Mouse (Mus musculus) right cerebral cortex, adult 2 months (tissue): ENCODE measurements around the gene Rai1.

ENCODE experiments used
- DNase-seq, 2 experiments: peaks; one replicate each; pipeline ENCODE4 v3.0.0; 2021 to 2022; ENCODE audit warnings: low spot score in 2 of 2

The Rai1 gene

DNA sequence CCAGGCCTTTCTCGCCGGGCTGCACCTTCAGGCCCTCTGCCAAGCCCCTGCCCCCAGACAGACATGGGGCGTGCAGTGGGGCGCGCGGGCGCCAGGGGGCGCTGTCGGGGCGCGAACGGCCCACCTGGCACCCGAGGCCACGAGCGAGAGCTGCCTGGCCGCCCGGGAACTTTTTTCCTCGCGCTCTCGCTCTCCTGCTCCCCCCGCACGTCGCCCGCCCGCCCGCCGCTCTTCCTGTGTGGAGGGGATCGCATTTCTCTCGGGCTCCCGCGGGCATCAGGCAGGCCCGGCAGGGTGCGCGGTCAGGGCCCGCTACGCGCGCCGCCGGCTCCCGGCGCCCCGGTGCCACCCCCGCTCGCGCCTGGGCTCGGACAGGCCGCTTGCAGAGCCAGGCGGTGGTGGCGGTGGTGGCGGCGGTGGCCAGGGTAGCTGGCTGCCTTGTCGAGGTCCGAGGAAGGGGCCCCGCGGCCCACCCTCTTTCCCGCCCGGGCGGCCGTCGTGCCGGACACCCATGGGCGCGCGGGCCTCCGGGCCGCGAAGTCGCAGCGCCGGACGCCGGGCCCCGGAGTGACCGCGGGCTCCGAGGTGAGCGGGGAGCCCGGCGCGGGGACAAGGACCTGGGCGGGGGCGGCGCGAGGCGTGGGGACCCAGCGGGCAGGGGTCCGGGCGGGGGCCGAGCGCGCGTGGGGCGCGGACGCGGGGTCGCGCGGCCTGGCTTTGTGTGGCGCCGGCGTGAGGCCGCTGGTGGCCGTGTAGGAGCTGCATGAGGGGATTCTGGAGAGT lies at the start of gene Rai1:
TSS of gene Rai1 (plus strand) at position 204 of the 783 bp plus-strand sequence.
- DNase-seq: peak; percentile 91 to 92

DNA sequence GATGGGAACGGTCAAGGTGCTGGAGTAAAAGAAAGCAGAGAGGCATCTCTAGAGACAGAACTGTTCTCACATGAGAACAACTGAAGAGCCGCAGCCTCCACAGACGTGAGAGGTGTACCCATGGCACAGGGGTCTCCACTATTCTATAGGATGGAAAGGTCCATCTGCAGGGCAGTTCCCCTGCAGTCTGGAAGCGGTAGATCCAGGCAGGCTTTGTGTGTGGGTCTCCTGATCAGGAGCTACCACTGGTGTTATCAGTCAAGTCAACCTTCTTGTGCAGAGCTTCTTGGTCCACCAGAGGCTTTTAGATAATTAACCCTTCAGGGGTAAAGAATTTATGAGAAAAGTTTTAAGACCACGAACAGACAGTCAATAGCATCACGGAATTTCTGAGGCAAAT lies 48.3 kb upstream of the Rai1 start:
- no peak for DNase-seq

DNA sequence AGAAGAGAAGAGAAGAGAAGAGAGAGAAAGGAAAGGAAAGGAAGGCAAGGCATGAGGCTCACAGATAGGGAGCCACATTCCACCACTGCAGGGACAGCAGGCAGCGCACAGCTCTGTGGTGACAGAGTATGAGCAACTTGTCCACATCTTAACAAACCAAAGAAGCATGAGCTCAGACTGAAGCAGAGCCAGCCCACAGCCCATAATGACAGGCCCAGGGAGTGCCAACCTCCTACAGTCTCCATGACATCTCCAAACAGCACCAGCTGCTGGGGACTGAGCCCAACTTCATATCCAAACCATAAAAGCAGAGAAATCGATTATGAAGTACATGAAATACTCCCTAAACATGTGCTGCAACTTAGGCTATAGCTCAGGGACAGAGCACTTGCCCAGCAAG lies 46.8 kb upstream of the Rai1 start:
- peak; percentile 21 to 36 for DNase-seq

DNA sequence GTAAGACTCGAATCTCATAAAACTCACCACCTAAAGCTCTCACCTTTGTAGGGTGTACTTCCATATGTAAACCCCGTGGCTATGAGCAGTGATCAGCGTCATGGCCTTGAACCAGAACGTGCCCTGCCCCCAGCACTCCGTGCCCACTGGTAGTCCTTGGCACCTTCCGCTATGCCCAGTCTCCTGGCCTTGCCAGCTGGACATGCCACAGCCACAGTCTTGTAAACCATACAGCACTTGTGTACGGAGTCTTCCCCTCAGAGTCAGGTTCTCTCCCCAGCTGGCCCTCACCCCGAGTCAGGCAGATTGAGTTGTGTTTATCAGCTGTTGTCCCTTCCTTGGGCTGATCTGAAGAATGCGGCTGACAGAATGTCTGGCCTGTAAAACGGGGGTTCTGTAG lies 46.4 kb upstream of the Rai1 start:
- no peak for DNase-seq

DNA sequence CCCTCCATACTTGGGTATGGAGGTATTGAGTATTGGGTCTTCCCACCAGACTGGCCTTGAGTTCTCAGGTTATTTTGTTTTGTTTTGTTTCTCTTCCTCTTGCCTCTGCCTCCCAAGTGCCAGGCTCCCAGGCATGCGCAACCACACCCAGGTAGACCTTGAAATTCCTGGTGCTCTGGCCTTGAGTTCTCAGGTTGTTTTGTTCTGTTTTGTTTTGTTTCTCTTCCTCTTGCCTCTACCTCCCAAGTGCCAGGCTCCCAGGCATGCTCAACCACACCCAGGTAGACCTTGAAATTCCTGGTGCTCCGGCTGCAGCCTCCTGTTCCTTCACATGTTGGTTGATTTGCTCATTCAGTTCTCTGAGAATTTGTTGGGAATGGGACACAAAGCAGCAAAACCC lies 44.8 kb upstream of the Rai1 start:
- no peak for DNase-seq

DNA sequence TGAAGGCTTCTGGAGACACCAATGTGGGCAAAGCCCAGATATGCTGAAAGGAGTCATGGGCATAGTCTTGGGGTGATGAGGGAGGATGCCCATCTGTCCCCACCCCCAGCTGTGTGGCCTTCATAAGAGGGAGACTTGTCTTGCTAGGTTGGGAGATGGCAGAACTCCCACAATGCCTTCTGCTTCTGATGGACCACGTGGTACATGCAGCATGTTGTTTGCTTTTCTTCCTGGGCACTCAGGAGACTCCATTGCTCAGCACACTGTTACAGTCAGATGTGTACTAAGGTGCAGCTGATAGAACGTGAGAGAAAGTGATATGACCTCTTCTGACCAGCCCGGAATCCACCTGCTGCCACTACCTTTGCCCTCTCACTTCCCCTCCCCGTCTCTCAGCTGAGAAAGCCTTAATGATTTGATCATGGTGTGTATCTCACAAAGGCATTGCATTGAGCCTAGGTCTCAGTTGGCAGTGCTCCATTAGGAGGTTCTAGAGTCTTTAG lies 43.3 kb upstream of the Rai1 start:
- DNase-seq: no peak

DNA sequence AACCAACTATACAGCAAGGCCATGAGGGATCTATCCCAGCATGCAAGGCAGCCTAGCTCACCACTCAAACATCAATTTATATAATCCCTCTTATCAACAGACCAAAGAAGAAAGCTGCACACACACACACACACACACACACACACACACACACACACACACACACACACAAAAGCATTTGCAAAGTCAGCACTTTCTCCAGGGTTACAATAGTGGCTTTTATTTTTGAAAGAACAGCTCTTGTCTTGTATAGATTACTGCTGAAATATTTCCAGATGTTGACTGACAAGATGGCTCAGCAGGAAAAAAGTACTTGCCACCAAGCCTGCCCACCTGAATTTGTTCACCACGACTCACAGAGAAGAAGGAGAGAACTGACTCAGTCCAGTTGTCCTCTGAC lies 39.5 kb upstream of the Rai1 start:
- DNase-seq: no peak

DNA sequence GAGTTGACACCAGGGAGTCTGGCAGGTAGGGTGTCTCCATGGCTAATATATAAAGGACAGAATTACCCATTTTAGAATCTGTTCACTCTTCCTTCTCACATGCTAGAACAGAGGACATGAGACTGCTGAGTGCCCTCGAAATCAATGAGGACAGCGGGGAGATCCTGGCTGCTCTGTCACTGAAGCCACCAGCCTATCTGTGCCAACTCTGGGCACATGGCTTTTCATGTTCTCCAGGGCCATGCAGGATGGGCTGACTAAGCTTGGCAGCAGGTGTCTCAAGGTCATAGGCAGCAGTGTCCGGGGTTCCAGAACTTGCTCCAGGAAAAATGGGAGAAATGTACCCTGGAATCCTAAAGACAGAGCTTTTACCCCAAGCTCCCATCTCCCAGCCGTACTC lies 37.2 kb upstream of the Rai1 start:
- DNase-seq: no peak

DNA sequence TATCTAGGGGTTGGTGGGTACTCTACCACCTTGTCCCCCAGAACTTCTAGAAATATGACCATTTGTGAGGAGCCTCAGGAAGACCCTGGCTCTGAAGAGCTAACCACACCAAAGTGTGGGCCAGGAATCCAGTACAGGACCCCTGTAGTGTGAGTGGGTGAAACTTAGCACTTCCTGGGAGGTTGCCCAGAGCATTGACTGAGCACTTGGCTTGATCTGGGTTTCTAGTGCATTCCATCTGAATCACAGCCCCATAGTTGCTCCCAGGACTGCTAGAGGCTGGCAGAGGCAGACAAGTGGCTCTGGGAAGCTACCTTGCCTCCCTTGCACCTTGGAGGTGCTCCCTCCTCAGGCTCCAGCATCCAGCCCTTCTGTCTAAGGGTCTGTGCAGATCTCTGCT lies 36.2 kb upstream of the Rai1 start:
- DNase-seq: no peak

DNA sequence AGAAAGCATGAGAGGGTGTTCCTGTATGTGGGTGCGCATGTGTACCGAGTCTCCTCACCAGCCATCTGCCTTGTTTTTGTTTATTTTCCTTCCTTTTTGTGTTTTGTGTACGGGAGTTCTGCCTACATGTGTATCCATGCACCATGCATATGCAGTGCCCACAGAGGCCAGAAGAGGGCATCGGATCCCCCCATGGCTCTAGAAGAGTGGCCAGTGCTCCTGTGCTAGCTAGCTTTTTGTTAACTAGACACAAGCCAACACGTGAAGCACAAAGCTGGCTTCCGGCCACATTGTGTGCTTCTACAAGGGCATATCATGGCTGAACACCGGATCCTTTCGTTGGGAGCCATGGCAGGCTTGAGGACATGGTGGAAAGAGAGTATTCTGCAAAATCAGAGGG lies 34.2 kb upstream of the Rai1 start:
- DNase-seq: no peak

DNA sequence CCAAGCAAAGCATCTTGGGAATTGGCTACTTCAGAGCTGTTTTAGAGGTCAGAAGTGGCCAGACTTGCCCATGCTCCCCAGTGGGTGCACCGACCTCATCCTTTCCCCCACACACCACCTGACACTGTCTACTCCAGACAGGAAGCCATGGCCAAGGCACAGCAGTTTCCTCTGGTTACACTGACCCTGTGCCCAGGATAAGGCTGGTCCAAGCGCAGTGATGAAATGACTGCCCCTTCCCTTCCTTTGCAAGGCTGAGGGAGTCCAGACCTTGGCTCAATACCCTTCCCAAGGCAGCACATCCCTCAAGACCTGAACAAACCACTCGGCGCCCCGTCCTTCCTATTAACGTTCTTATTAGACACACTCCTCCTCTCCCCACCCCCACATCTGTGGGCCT lies 33.6 kb upstream of the Rai1 start:
- no peak for DNase-seq

DNA sequence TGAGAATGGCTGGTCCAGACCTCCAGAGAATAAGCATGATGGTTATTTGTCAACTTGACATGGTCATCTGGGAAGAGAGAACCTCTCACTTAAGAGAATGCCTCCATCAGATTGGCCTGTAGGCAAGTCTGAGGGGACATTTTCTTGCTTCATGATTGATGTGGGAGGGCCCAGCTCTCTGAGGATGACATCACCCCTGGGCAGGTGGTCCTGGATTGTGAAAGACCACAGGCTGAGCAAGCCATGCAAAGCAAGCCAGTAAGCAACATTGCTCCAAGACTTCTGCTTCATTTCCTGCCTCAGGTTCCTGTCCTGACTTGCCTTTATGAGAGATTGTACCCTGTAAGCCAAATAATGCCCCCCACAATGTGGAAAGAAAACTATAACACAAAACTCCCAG lies 31.7 kb upstream of the Rai1 start:
- DNase-seq: no peak

DNA sequence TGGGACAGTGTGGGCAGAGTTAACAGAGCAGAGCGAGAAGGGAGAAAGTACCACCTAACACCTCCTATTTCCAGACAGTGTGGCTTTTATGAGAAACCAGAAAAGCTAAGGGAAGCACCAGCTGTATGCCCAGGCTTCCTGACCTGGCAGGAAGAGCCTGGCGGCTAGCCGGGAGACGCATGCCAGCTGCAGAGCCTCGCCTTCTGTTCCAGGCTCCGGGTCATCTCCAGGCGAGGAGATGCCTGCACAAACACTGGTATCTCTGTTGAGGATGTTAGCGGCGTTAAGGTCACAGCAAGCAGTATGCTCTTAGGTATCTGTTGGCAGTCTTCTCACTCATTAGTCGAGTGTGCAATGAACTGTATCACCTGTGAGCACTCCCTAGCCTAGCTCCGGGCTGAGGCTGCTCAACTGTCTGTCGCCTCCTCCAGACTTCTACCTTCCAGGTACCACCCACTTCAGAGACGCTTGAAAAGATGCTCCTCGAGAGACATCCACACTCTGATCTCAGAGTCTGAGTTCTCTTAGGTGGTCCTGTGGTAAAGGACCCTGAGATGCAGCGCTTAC lies 30.8 kb upstream of the Rai1 start:
- DNase-seq: peak in 1 of 2 experiments; percentile 21

DNA sequence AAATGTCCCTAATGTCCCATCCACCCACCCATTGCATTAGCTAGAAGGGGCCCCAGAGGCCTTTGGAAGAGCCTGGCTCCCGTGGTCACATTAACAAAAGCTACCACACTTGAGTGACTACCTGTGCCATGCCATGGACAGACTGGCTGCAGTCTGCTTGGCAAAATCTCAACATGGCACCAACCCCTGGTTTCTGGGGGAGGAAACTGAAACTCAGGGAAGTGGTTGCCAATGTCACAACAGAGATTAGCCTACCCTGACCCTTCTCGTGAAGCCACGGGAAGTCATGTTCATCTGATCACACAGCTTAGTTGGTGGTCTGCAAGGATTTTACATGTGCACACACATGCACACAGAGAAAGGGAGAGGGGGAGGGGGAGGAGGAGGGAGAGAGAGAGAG lies 28.6 kb upstream of the Rai1 start:
- DNase-seq: no peak

DNA sequence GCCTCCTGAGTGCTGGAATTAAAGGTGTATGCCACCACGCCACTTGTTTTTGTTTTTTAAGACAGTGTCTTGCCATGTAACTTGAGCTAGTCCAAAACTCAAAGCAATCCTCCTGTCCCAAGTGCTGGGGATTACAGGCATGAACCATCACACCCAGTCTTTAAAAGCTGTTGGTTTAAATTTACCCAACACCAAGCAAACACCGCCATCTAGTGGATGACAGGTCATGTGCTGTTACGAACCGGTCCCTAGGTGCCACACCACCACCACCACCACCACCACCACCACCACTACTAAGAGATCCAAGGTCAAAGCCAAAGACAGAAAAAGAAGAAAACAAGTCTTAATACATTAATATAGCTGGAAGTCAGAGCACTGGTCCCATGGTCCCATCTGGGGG lies 28.0 kb upstream of the Rai1 start:
- peak; percentile 82 to 85 for DNase-seq

DNA sequence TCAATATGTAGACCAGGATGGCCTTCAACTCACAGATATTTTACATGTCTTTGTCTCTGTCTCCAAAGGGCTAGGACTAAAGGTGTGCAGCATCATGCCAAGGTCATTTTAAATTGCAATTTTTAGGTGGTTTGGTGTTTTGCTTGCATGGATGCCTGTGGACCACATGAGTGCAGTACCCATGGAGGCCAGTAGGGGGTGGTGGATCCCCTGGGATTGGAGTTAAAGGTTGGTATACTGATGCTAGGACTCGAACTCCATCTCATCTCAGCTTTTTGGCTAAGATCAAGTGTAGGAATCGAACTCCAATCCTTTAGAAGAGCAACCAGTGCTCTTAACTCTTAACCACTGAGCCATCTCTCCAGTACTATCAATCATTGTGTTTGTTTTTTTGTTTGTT lies 20.2 kb upstream of the Rai1 start:
- no peak for DNase-seq

DNA sequence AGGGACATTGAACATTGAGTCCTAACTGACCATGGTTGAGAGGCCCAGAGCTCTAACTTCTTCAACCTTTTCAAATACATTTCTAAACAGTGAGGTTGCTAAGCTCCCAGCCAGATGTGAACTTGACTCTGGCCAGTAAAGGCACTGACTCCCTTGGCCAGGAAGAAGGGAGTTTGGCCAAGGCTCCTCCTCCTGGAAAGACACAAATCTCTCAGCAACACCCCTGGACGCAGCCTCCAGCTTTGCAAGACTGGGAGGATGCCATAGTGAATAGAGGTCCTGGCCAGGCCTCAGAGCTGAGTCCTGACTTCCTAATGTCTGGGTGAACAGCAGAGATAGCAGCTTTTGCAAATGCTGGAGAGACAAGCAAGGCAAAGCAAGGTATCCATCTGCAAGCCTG lies 18.1 kb upstream of the Rai1 start:
- no peak for DNase-seq

DNA sequence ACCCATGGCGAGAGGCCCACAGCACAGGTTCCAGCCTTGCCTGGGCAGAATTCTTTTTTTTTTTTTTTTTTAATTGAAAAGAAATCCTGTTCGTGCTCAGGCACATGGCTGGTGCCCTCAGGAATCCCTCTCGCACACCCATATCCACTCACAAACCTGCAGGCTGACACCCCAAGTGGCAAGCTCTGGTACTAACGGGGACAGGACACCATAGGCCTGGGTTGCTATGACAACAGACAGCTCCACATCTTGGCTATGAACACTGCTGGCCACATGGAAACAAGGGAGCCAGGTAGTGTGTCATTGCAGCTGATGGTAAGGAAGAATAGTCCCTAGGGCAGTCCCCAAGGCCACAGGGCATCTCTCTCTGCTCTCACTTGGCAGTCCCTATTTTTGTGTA lies 15.9 kb upstream of the Rai1 start:
- peak; percentile 41 to 59 for DNase-seq

DNA sequence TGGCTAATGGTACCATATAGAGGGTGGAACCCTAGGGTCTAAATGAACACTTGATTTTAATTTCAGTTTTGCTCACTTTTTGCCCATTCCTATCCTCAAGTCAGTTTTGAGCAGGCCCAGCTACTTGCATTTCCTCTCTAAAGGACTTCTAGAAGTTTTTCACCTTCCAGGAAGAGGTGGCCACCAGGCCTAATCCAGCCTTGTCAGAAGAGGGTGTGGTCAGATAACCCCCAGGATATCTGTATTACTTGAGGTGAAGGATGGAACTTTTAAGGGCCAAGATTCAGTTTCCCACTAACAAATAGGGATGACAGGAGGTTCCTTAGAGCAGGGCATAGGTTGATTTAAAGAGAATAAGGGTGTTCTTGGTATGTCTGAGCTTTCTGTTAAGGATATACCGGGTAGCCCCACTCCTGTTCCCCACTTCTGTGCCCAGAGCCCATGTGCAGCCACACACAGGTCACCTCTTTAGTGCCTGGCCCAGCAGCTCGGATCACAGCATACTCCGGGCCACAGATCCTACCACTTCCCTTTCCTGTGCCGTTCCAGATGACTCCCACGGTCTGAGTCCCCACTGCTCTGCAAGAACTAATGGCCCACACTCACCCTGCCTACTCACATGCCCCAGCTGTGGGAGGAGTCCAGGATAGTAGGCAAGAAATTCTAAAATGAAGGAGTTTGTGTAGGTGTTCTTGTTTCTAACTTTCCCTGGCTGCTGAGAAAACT lies 14.0 kb upstream of the Rai1 start:
- DNase-seq: peak in 1 of 2 experiments; percentile 36

DNA sequence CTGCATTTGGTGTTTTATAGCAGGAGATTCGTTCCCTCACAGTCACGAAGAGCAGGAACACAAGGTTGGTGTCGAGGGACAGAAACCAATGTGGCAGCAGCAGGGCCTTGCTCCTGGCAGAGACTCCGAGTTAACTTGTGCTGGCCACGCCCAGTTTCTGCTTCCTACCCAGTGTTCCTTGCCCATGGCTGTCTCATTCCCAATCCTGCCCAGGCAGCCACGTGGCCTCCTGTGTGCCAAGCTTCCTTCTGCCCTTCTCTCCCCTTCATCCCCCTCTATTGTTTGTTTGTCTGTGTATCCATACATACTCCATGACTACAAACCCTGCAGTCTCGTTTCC lies 13.4 kb upstream of the Rai1 start:
- DNase-seq: no peak

DNA sequence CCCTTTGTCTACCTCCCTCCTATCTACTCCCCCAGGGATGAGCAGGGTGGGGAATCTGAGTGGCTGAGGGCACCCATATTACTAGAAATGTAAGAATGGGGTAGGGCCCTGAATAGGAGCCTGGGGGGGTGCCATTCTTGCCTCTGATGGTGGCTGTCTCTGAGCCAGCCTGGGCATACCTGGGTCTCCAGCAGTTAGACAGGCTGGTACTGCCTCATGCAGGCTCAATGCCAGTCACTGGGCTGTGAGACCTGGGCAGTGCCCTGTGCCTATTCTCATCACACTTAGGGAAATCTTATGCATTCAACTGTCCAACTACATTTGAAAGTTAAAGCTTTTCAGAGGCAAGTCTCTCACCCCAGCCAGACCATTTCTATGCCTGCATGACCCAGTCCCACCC lies 11.6 kb upstream of the Rai1 start:
- no peak for DNase-seq

DNA sequence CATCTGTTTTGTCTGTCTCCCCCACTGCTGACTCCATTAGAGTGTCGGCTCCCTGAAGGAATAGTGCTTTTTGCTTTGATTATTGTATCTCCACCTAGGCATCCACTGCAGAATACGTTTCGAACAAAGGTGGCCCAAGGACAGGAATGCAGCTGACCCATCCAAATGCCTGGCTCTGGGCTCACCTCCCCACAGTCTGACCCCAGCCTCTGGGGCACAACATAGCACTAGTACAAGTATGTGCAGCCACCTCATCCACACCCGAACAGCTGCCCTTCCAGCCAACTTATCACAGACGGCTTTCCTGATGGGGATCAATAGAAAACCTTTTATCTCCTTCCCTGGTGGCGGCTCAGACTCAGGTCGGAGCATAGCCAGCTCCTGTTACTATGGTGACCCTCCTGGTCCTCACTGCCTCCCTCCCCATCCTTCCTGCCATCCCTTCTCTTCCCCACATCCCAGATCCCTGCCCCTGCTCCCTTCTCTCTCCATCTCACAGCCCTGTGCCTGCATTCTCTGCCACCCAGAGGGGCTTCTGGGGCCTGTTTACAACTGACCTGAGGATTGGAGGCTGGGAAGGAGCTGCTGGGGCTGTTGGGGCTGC lies 10.7 kb upstream of the Rai1 start:
- DNase-seq: no peak
